Mouse (Mus musculus) kidney, adult 2 months (tissue): ENCODE results near the gene Gm28047.

Experiments used
- CTCF ChIP-seq: fragments of 200-500 bp; conservative IDR thresholded peaks from 2 replicates; pipeline ENCODE4 v1.5.1; 2011; ENCODE audit warnings: low read depth, mild to moderate bottlenecking, control low read depth, low read length, moderate library complexity, mixed read lengths; ENCODE audit not compliant: insufficient read depth, insufficient read length
- POLR2A ChIP-seq: fragments of 200-500 bp; IDR thresholded peaks from one replicate; pipeline ENCODE4 v1.6.1; 2011; ENCODE audit warnings: low read depth, low read length, control low read depth

- no peak for TF ChIP-seq POLR2A
- no peak for TF ChIP-seq CTCF
Measured at GRCm38 (mm10) chr15:102656658-102657057, 31.8 kb upstream of the Gm28047 start.
